Mouse (Mus musculus): ENCODE results near the gene Gm13090.

The Gm13090 gene

GRCm38 (mm10) chr4:151089270-151089669, at the start of gene Gm13090:
Gene Gm13090 (plus strand): TSS chr4:151089570.
- DNase-seq (ENCODE audit: low read depth, low spot score), result no peak

GRCm38 (mm10) chr4:151041506-151041905, 47.9 kb upstream of the Gm13090 start:
- DNase-seq (ENCODE audit: low read depth, low spot score), result no peak

- DNase-seq (ENCODE audit: low read depth, low spot score), result no peak
These were observed 46.1 kb upstream of the Gm13090 start for GRCm38 (mm10) chr4:151043281-151043680.

GRCm38 (mm10) chr4:151044037-151044943, 45.1 kb upstream of the Gm13090 start, which contains the start of gene Per3:
Gene Per3 (minus strand): TSS chr4:151044665.
- DNase-seq (ENCODE audit: low read depth, low spot score), result peak; percentile 90

GRCm38 (mm10) chr4:151044944-151045570, 44.3 kb upstream of the Gm13090 start:
- DNase-seq (ENCODE audit: low read depth, low spot score), result no peak

GRCm38 (mm10) chr4:151046524-151046923, 42.8 kb upstream of the Gm13090 start:
- DNase-seq (ENCODE audit: low read depth, low spot score), result no peak

- DNase-seq (ENCODE audit: low read depth, low spot score), result no peak
These were observed 38.2 kb upstream of the Gm13090 start for GRCm38 (mm10) chr4:151051162-151051561.

- peak; percentile 99 for DNase-seq (ENCODE audit: low read depth, low spot score)
These were observed 31.7 kb upstream of the Gm13090 start, which contains the start of gene Vamp3 for GRCm38 (mm10) chr4:151057347-151058321. Gene Vamp3 (minus strand): TSS chr4:151057963.

- no peak for DNase-seq (ENCODE audit: low read depth, low spot score)
These were observed 30.7 kb upstream of the Gm13090 start for GRCm38 (mm10) chr4:151058634-151059033.

GRCm38 (mm10) chr4:151059566-151059965, 29.8 kb upstream of the Gm13090 start:
- DNase-seq (ENCODE audit: low read depth, low spot score), result no peak

GRCm38 (mm10) chr4:151068751-151069150, 20.6 kb upstream of the Gm13090 start:
- DNase-seq (ENCODE audit: low read depth, low spot score), result no peak

- no peak for DNase-seq (ENCODE audit: low read depth, low spot score)
These were observed 18.4 kb upstream of the Gm13090 start for GRCm38 (mm10) chr4:151070962-151071361.

- DNase-seq (ENCODE audit: low read depth, low spot score), result peak; percentile 47
These were observed 16.1 kb upstream of the Gm13090 start for GRCm38 (mm10) chr4:151073108-151073744.

- no peak for DNase-seq (ENCODE audit: low read depth, low spot score)
These were observed 14.6 kb upstream of the Gm13090 start for GRCm38 (mm10) chr4:151074817-151075216.

- no peak for DNase-seq (ENCODE audit: low read depth, low spot score)
These were observed 8.0 kb upstream of the Gm13090 start for GRCm38 (mm10) chr4:151081355-151081754.

GRCm38 (mm10) chr4:151081977-151082376, 7.4 kb upstream of the Gm13090 start:
- no peak for DNase-seq (ENCODE audit: low read depth, low spot score)

GRCm38 (mm10) chr4:151083027-151083426, 6.3 kb upstream of the Gm13090 start:
- DNase-seq (ENCODE audit: low read depth, low spot score), result no peak

GRCm38 (mm10) chr4:151087358-151087757, 2.0 kb upstream of the Gm13090 start:
- no peak for DNase-seq (ENCODE audit: low read depth, low spot score)

GRCm38 (mm10) chr4:151088819-151089218, 551 bp upstream of the Gm13090 start:
- DNase-seq (ENCODE audit: low read depth, low spot score), result no peak

- peak; percentile 17 for DNase-seq (ENCODE audit: low read depth, low spot score)
These were observed 5.8 kb downstream of the Gm13090 start for GRCm38 (mm10) chr4:151095207-151095606.

All from embryo, embryonic 11.5 days (tissue).